Mouse (Mus musculus) 416B (cell line): ENCODE results near the gene Sox13.

Source experiments
- DNase-seq: peaks from one replicate; pipeline ENCODE4 v3.0.0; 2011; ENCODE audit warnings: low read depth

Gene Sox13

GRCm38 (mm10) chr1:133400014-133400725 is 24.0 kb downstream of the Sox13 start:
- DNase-seq, result no peak

- DNase-seq, result no peak
These were observed 26.5 kb downstream of the Sox13 start for GRCm38 (mm10) chr1:133397483-133398237.

GRCm38 (mm10) chr1:133397094-133397482 is 27.1 kb downstream of the Sox13 start:
- no peak for DNase-seq

- no peak for DNase-seq
These were observed 27.5 kb downstream of the Sox13 start for GRCm38 (mm10) chr1:133396693-133397092.

- DNase-seq, result no peak
These were observed 29.5 kb downstream of the Sox13 start for GRCm38 (mm10) chr1:133394702-133395101.

GRCm38 (mm10) chr1:133387539-133388268 is 36.5 kb downstream of the Sox13 start:
- DNase-seq, result no peak

- no peak for DNase-seq
These were observed 38.0 kb downstream of the Sox13 start for GRCm38 (mm10) chr1:133386209-133386608.

- peak; percentile 84 for DNase-seq
These were observed 38.7 kb downstream of the Sox13 start for GRCm38 (mm10) chr1:133385506-133385905.

GRCm38 (mm10) chr1:133383157-133383783 is 40.9 kb downstream of the Sox13 start:
- DNase-seq, result no peak

GRCm38 (mm10) chr1:133382552-133383155 is 41.5 kb downstream of the Sox13 start:
- DNase-seq, result no peak

- peak; percentile 67 for DNase-seq
These were observed 42.2 kb downstream of the Sox13 start for GRCm38 (mm10) chr1:133382008-133382407.

- peak; percentile 57 for DNase-seq
These were observed 43.7 kb downstream of the Sox13 start for GRCm38 (mm10) chr1:133380347-133381065.

- DNase-seq, result no peak
These were observed 44.2 kb downstream of the Sox13 start for GRCm38 (mm10) chr1:133379986-133380320.

- no peak for DNase-seq
These were observed 44.8 kb downstream of the Sox13 start for GRCm38 (mm10) chr1:133379254-133379985.

- DNase-seq, result no peak
These were observed 46.6 kb downstream of the Sox13 start for GRCm38 (mm10) chr1:133377547-133377946.

- no peak for DNase-seq
These were observed 48.4 kb downstream of the Sox13 start for GRCm38 (mm10) chr1:133375696-133376346.

GRCm38 (mm10) chr1:133372113-133372512 is 52.1 kb downstream of the Sox13 start:
- DNase-seq, result no peak

- DNase-seq, result no peak
These were observed 52.7 kb downstream of the Sox13 start for GRCm38 (mm10) chr1:133371431-133371830.

GRCm38 (mm10) chr1:133370352-133370751 is 53.8 kb downstream of the Sox13 start:
- DNase-seq, result no peak

- DNase-seq, result no peak
These were observed 55.5 kb downstream of the Sox13 start for GRCm38 (mm10) chr1:133368644-133369043.
